Mouse (Mus musculus): Measurements from ENCODE around the gene Abcg4. TPM values are rescaled to one million over a fixed set of nuclear protein-coding genes. Genes with fewer than 3 reads are reported as not detected.
A peak's percentile ranks its signal among the peaks of the same experiment; 100 is the strongest.

The Abcg4 gene
- total RNA-seq, 1 experiment from 2014 or later = 4.8 TPM

DNA sequence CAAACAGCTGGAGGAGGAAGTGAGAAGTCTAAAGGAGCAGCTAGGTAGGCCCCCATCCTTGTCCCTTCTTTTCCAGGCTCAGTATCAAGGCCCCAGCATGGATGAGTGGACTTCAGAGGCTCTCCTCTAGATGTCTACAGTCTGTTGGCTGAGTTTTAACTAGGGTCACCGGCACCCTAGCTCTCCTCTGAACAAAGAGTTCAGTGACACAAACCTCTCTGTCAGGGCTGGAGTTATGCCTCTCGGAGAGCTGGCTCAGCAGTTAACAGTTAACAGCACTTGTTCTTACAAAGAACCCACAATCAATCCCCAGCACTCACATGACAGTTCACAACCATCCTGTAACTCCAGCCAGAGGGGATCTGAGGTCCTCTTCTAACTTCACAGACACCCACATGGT is 44.8 kb downstream of the Abcg4 start:
- no peak for ATAC-seq (replicated peaks; ENCODE audit: low read depth, poor library complexity, severe bottlenecking)

GRCm38 (mm10) chr9:44241418-44241817 is 47.0 kb downstream of the Abcg4 start:
- no peak for ATAC-seq (replicated peaks; ENCODE audit: low read depth, poor library complexity, severe bottlenecking)

DNA sequence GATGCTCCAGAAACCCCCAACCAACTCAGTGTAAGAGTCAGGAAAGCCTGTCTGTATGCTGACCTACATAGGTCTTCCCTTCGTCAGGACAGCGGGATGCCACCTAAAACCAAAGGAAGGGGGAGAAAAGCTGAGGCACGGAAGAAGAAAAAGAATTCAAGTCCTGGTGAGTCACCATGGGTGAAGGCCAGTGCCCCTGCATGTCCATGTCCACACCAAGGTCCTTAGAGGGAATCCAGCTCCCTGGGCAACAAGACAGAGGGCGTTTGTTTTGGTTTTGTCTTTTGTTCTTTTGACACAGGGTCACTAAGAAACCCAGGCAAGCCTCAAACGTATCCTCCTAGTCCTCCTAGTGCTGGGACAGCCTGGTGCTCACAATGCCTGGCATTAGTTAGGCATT is 47.5 kb downstream of the Abcg4 start:
- ATAC-seq (replicated peaks; ENCODE audit: low read depth, poor library complexity, severe bottlenecking) = no peak

- ATAC-seq (replicated peaks; ENCODE audit: low read depth, poor library complexity, severe bottlenecking) = no peak
These were observed 48.0 kb downstream of the Abcg4 start, which contains the start of gene Ccdc153 for GRCm38 (mm10) chr9:44240399-44240798. Gene Ccdc153 (plus strand): TSS chr9:44240676.

DNA sequence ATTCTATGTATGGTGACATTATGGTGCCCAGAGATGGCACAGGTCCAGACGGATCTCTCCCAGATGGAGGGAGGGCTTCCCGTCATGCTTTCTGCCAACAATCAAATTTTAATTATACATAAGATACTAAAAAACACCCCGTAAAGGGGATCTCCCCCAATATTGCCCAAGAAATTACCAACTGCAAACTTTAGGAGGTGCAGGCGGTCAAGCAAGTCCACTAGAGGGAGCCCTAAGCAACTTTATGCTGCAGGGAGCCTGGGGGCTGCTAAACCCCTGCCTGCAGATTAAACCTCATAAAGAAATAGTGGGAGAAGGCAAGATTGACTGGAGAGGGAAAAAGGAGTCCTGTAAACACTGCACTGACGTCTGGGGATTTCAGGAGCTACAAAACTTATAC is 49.0 kb downstream of the Abcg4 start:
- peak; percentile 64 for ATAC-seq (replicated peaks; ENCODE audit: low read depth, poor library complexity, severe bottlenecking)

GRCm38 (mm10) chr9:44238501-44239190 is 49.8 kb downstream of the Abcg4 start:
- no peak for ATAC-seq (replicated peaks; ENCODE audit: low read depth, poor library complexity, severe bottlenecking)

- ATAC-seq (replicated peaks; ENCODE audit: low read depth, poor library complexity, severe bottlenecking) = no peak
These were observed 51.3 kb downstream of the Abcg4 start for GRCm38 (mm10) chr9:44237128-44237527.

DNA sequence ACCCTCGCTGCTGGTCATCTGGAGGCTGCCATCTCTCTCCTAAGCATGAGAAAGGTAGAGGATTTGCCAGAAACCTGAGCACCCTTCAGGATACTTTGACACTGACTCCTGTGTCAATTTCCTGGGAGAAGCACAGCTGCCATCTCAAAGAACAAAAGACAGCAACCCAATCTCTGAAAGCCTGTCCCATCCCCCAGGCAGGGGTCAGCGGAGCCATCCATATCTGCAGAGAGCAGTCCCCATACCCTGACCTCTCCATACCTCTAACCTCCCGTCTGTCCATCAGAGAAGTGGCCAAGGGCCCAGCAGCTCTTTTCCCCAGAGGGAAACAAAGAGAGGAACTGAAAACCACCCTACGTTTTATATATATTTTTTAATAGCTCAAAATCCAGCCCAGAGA is 51.8 kb downstream of the Abcg4 start:
- no peak for ATAC-seq (replicated peaks; ENCODE audit: low read depth, poor library complexity, severe bottlenecking)

DNA sequence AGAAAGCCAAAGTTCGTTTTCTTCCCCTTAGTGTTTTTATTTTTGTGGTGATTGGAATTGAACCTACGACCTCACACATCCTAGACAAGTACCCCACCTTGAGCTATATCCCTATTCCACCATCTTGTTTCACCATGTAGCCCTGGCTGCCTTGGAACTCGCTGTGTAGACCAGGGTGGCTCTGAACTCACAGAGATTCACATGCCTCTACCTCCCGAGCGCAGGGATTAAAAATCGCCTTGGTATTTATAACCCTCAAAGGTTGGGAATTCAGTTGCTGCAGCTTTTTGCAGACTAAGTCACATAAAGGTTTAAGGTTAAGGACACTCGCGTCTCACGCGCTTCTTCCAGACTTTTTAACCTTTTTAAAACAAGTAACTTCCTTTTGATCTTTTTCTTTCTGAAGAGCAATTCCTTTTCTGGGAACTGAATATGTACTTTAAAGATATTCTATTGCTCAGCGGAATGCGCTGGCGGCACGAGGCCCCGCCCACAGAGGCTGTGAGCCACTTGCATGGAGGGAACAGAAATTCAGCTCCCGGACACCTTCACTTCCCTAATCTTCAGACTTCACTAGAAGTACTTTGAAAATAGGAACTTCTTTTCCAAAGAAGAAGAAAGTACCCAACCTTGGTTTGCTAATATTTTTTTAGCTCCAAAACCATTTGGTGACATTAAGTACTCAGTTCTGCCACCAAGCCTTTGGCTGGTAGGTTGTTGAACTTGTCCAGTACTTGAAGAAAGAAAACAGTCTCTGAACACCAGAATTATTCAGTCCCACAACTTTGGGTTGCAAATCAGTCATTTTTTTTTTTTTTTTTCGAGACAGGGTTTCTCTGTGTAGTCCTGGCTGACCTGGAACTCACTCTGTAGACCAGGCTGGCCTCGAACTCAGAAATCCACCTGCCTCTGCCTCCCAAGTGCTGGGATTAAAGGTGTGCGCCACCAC is 53.7 kb downstream of the Abcg4 start:
- ATAC-seq (replicated peaks; ENCODE audit: low read depth, poor library complexity, severe bottlenecking) = peak; percentile 62

- peak; percentile 83 for ATAC-seq (replicated peaks; ENCODE audit: low read depth, poor library complexity, severe bottlenecking)
These were observed 54.5 kb downstream of the Abcg4 start, which contains the start of gene Cbl for GRCm38 (mm10) chr9:44233802-44234478. Gene Cbl (minus strand): TSS chr9:44234049.

DNA sequence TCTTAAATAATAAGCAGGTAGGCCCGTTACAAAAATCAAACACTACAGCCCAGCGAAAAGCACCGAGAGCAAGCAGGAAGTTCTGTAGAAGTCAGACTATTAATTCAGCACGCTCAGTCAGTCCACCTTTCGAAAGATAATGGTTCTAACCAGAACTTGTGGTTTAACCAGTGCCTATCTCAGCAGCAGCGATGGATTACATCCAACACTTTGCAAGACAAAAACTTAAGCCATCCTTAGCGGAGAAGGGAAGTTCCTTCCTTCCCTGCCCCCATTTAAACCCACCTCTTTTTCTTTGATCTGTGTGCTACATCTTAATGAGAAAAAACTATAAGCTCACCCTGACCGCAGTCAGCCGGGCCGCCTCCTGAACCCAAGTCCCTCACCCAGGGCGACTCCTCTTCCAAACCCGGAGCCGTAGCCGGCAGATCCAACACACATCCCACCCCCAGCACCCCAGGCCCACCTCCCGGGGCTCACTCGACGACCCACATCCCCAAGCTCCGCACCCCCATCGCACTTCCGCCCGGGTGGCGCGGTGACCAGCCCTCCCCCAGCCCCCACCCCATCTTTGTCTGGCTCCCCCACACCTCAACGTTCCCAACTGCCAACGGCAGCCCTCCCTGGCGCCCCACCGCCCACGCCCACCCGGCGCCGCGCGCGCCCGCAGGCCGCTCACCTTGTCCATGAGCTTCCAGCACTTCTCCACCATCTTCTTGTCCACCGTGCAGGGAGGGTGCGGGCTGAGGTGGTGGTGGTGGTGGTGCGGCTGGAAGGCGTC is 55.2 kb downstream of the Abcg4 start:
- ATAC-seq (replicated peaks; ENCODE audit: low read depth, poor library complexity, severe bottlenecking) = peak; percentile 13

DNA sequence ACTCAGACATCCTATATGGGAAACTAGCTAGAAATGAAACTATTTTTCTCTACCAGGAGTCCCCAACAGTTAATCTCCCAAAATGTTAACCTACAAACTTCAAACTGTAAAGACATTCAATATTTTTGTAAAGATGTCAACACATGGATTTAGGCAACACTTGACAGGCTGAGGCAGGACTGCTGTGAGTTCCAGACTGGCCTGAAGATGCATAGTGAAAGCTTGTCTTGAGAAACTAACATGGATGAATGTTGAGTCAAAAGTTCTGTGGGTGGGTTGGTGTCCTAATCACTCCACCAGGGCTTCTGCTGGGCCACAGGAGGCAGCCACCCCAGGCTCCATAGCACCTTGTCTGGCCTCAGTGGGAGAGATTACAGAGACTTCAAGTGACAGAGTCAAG is 56.8 kb downstream of the Abcg4 start:
- ATAC-seq (replicated peaks; ENCODE audit: low read depth, poor library complexity, severe bottlenecking) = no peak

DNA sequence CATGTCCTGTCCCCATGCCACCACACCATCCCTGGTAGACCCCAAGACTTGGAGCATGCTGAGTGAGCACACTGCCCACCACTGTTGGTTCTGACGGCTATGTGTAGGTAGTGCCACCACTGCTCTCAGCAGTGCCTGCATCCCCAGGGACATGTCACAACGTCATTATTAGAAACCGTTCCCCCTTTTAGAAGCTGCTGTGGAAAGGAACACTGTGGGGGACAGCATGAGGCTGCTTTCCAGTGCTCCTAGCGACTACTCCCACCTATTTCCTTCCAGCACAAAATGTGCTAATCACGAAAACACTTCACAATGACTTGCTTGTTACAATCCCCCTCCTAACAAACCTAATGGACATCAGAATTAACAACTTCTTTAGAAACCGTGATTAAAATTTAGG is 62.4 kb downstream of the Abcg4 start:
- no peak for ATAC-seq (replicated peaks; ENCODE audit: low read depth, poor library complexity, severe bottlenecking)

Other genes with a start within 250 kb of the Abcg4 start
- gene Thy1, start 245.2 kb downstream of the Abcg4 start, total RNA-seq (2017) = 0.78 and 4.3 TPM in 2 replicates
- 3.8 and 5.0 TPM in 2 replicates for gene Usp2, start 221.6 kb downstream of the Abcg4 start, total RNA-seq (2017)
- not detected in 2 replicates for gene Mfrp, start 186.9 kb downstream of the Abcg4 start, total RNA-seq (2017)
- not detected in 2 replicates for gene C1qtnf5, start 181.4 kb downstream of the Abcg4 start, total RNA-seq (2017)
- not detected in 2 replicates for gene Gm49380, start 175.1 kb downstream of the Abcg4 start, total RNA-seq (2017)
- 19.3 and 21.8 TPM in 2 replicates for gene Rnf26, start 175.1 kb downstream of the Abcg4 start, total RNA-seq (2017)
- 0.15 and 2.6 TPM in 2 replicates for gene Mcam, start 154.1 kb downstream of the Abcg4 start, total RNA-seq (2017)
- gene Cbl, start 54.6 kb downstream of the Abcg4 start, total RNA-seq (2017) = 27.7 and 32.7 TPM in 2 replicates
- gene Ccdc153, start 47.9 kb downstream of the Abcg4 start, total RNA-seq (2017) = not detected in 2 replicates
- gene Pdzd3, start 37.1 kb downstream of the Abcg4 start, total RNA-seq (2017) = 0.58 TPM in 1 of 2 replicates, not detected in the other
- gene Nlrx1, start 20.0 kb downstream of the Abcg4 start, total RNA-seq (2017) = 1.6 and 3.4 TPM in 2 replicates
- 10.6 and 12.1 TPM in 2 replicates for gene Hinfp, start 17.1 kb upstream of the Abcg4 start, total RNA-seq (2017)
- gene C2cd2l, start 31.7 kb upstream of the Abcg4 start, total RNA-seq (2017) = 2.1 and 4.4 TPM in 2 replicates
- 10.6 and 14.2 TPM in 2 replicates for gene Dpagt1, start 37.4 kb upstream of the Abcg4 start, total RNA-seq (2017)
- gene H2afx, start 46.1 kb upstream of the Abcg4 start, total RNA-seq (2017) = 286 and 311 TPM in 2 replicates
- gene Hmbs, start 55.6 kb upstream of the Abcg4 start, total RNA-seq (2017) = 71.4 and 73.7 TPM in 2 replicates
- 16.9 and 18.6 TPM in 2 replicates for gene Vps11, start 73.1 kb upstream of the Abcg4 start, total RNA-seq (2017)
- 90.4 and 99.1 TPM in 2 replicates for gene Hyou1, start 90.9 kb upstream of the Abcg4 start, total RNA-seq (2017)
- 15.7 and 26.1 TPM in 2 replicates for gene Slc37a4, start 108.2 kb upstream of the Abcg4 start, total RNA-seq (2017)
- gene Rps25, start 118.5 kb upstream of the Abcg4 start, total RNA-seq (2017) = 2,354 and 2,766 TPM in 2 replicates
- 29.5 and 39.8 TPM in 2 replicates for gene Trappc4, start 119.0 kb upstream of the Abcg4 start, total RNA-seq (2017)
- gene Ccdc84, start 130.0 kb upstream of the Abcg4 start, total RNA-seq (2017) = 18.8 and 35.2 TPM in 2 replicates
- gene Foxr1, start 152.5 kb upstream of the Abcg4 start, total RNA-seq (2017) = not detected in 2 replicates
- gene Upk2, start 166.4 kb upstream of the Abcg4 start, total RNA-seq (2017) = not detected in 2 replicates
- gene Bcl9l, start 194.2 kb upstream of the Abcg4 start, total RNA-seq (2017) = 3.1 and 5.7 TPM in 2 replicates